Mouse (Mus musculus) v-Abl transformed pro-B cells (cell line): Measurements from ENCODE around the gene Cd72.

ENCODE experiments used
- in situ Hi-C, 2 experiments: fragments of 400-800 bp; cut with MboI; formaldehyde crosslinking; loops; one replicate each; pipeline ENCODE4 v1.15.1; 2025; ENCODE audit not compliant: unreplicated experiment in 2 of 2

Gene Cd72

GRCm38 (mm10) chr4:43454041-43454836 is at the start of gene Cd72:
Gene Cd72, minus strand, starts transcription at chr4:43454628.
- in situ Hi-C loops: loop anchor here in 1 of 2 experiments (10.0 to 25.0 kb wide), 3 partner anchors 511 to 1433 kb away; no protein-coding TSS in a partner anchor

- in situ Hi-C loops: no loop called here
Measured at GRCm38 (mm10) chr4:43503506-43503905, 49.1 kb upstream of the Cd72 start.

GRCm38 (mm10) chr4:43503041-43503440 is 48.6 kb upstream of the Cd72 start:
- in situ Hi-C loops: no loop called here

GRCm38 (mm10) chr4:43499407-43500333 is 45.2 kb upstream of the Cd72 start, which contains the start of gene Arhgef39:
Gene Arhgef39, minus strand, starts transcription at chr4:43499695.
- in situ Hi-C loops: no loop called here

- in situ Hi-C loops: no loop called here
Measured at GRCm38 (mm10) chr4:43498983-43499382, 44.6 kb upstream of the Cd72 start.

GRCm38 (mm10) chr4:43497946-43498345 is 43.5 kb upstream of the Cd72 start:
- in situ Hi-C loops: no loop called here

- in situ Hi-C loops: no loop called here
Measured at GRCm38 (mm10) chr4:43497405-43497804, 43.0 kb upstream of the Cd72 start.

GRCm38 (mm10) chr4:43496587-43496986 is 42.2 kb upstream of the Cd72 start:
- in situ Hi-C loops: no loop called here

GRCm38 (mm10) chr4:43493846-43494240 is 39.4 kb upstream of the Cd72 start:
- in situ Hi-C loops: no loop called here

GRCm38 (mm10) chr4:43493186-43493845 is 38.9 kb upstream of the Cd72 start:
- in situ Hi-C loops: no loop called here

GRCm38 (mm10) chr4:43492821-43493185 is 38.4 kb upstream of the Cd72 start, which contains the start of gene Ccdc107:
Gene Ccdc107, plus strand, starts transcription at chr4:43492900.
- in situ Hi-C loops: no loop called here

GRCm38 (mm10) chr4:43492101-43492820 is 37.8 kb upstream of the Cd72 start:
- in situ Hi-C loops: no loop called here

- in situ Hi-C loops: no loop called here
Measured at GRCm38 (mm10) chr4:43490801-43491200, 36.4 kb upstream of the Cd72 start.

- in situ Hi-C loops: loop anchor here in 1 of 2 experiments (10.0 kb wide), 1 partner anchor 75 kb away; the partner anchor contains the start of genes Creb3 and Tln1
Measured at GRCm38 (mm10) chr4:43489611-43490010, 35.2 kb upstream of the Cd72 start.

- in situ Hi-C loops: loop anchor here in 1 of 2 experiments (10.0 kb wide), 1 partner anchor 79 kb away; the partner anchor contains the start of genes Creb3 and Tln1
Measured at GRCm38 (mm10) chr4:43485666-43486065, 31.2 kb upstream of the Cd72 start.

GRCm38 (mm10) chr4:43483535-43484091 is 29.2 kb upstream of the Cd72 start, which contains the start of gene Sit1:
Gene Sit1, minus strand, starts transcription at chr4:43483734.
- in situ Hi-C loops: loop anchor here (5.0 to 10.0 kb wide), 3 partner anchors 44 to 81 kb away; partner anchors contain the start of genes Creb3 (in 2 of the 2) and Tln1 (in 2 of the 2)

- in situ Hi-C loops: loop anchor here (5.0 to 10.0 kb wide), 3 partner anchors 45 to 82 kb away; partner anchors contain the start of genes Creb3 (in 2 of the 2) and Tln1 (in 2 of the 2)
Measured at GRCm38 (mm10) chr4:43482591-43482990, 28.2 kb upstream of the Cd72 start.

GRCm38 (mm10) chr4:43481894-43482456 is 27.5 kb upstream of the Cd72 start:
- in situ Hi-C loops: loop anchor here (5.0 to 10.0 kb wide), 3 partner anchors 45 to 83 kb away; partner anchors contain the start of genes Creb3 (in 2 of the 2) and Tln1 (in 2 of the 2)

GRCm38 (mm10) chr4:43480985-43481384 is 26.6 kb upstream of the Cd72 start:
- in situ Hi-C loops: loop anchor here (5.0 to 10.0 kb wide), 3 partner anchors 46 to 84 kb away; partner anchors contain the start of genes Creb3 (in 2 of the 2) and Tln1 (in 2 of the 2)
